Mouse (Mus musculus): ENCODE measurements around the gene Mat1a. TPM values are rescaled to one million over a fixed set of nuclear protein-coding genes. Genes with fewer than 3 reads are reported as not detected.

Gene Mat1a
- not detected for polyA plus RNA-seq (2017; shearing (Covaris generic))

GRCm38 (mm10) chr14:41104853-41105444 is at the start of gene Mat1a:
Mat1a (plus strand) TSS chr14:41105035.

GRCm38 (mm10) chr14:41069108-41069507 is 35.7 kb upstream of the Mat1a start, which contains the start of gene Dydc2:
Dydc2 (minus strand) TSS chr14:41069208.

DNA sequence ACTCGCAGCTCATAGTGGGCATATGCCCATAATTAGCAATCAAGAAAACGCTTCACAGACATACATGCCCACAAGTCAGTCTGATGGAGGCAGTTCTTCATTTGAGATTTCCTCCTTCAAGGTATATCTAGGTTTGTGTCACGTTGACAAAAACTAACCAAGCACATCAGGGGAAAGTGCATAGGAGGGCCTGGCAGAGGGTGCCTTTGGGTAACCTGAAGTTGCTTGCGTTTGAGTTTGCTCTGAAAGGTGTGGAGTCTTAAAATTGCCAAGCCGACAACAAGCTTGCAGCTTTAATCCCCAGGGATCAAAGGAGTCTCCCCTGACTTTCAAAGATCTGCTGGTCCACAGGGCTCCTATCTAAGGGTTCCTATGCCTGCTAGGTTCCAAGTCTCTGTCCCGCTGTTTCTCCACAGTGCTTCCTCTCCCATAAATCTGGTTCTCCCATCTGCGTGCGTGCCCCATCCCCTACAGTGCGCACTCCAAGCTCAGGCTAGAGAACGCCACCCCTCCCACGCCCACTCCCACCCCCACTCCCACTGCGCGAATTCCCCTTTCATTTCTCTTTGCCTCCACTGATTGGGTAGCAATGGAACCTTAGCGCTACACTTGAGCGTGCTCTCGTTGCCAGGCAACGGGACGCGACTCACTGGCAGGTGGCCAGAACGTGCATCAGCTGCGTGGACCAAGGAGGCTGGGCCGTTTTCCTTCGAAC is 32.4 kb upstream of the Mat1a start, which contains the start of gene Dydc1:
Dydc1 (plus strand) TSS at position 683 of the 715 bp plus-strand sequence.

DNA sequence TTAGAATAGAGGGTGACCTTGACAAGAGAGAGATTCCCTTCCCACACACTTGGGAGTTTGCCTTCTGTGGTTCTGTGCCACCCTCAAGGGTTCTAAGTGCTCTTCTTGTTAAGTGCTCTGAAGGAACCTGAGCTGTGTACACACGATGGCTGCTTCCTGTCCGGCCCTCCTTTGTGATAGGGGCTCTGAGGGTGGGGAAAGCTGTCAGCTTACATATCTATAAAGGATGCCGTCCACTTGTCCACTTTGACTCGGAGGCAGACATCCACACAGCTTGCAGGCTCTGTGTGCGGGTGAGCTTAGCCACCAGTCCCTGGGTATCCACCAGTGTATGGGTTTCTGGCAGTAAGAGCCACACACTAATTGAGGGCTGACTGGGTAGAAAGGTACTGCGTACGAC is 26.7 kb downstream of the Mat1a start, which contains the start of gene Sftpa1:
Sftpa1 (plus strand) TSS at position 243 of the 400 bp plus-strand sequence.

DNA sequence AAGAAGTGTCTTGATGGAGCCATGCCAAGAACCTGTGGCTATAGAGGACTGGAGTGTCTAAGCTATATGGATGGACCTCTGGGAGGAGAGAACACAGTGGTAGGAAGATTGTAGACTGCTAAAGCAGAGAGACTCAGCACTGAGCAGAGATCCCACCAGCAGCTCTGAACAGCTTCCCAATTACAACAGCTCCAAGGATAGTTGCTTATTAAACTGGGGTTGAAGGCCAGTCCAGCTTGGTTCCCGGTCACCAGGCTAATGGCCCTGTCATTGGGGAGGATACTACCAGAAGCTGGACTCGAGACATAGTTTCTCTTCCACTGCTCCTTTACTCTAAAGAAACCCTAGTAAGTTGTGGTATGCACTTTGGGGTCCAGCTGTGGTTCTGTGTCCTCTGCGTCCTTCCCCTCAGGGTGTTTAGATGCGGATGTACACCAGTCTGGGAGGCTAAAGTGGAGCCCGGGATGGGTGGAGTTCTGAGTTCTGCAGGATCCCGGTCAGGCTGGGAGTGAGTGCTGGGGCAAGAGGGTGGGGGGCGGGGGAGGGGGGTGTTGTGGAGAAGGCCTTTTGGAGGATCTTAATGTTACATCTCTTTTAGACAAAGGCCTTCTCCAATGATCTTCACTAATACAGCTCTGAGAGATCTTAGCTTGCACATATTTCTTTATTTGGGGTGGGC is 46.5 kb downstream of the Mat1a start, which contains the start of gene Mbl1:
Mbl1 (plus strand) TSS at position 239 of the 679 bp plus-strand sequence.

Other genes starting within 250 kb of the Mat1a start
- 0.90 TPM for gene Sh2d4b, start 211.8 kb upstream of the Mat1a start, polyA plus RNA-seq (2017; shearing (Covaris generic))
- gene Tspan14, start 138.2 kb upstream of the Mat1a start, polyA plus RNA-seq (2017; shearing (Covaris generic)) = 141 TPM
- gene Fam213a, start 91.2 kb upstream of the Mat1a start, polyA plus RNA-seq (2017; shearing (Covaris generic)) = 14.2 TPM
- not detected for gene Dydc2, start 35.8 kb upstream of the Mat1a start, polyA plus RNA-seq (2017; shearing (Covaris generic))
- gene Dydc1, start 32.1 kb upstream of the Mat1a start, polyA plus RNA-seq (2017; shearing (Covaris generic)) = not detected
- not detected for gene Sftpa1, start 26.7 kb downstream of the Mat1a start, polyA plus RNA-seq (2017; shearing (Covaris generic))
- not detected for gene Mbl1, start 46.4 kb downstream of the Mat1a start, polyA plus RNA-seq (2017; shearing (Covaris generic))
- gene Sftpd, start 80.1 kb downstream of the Mat1a start, polyA plus RNA-seq (2017; shearing (Covaris generic)) = not detected
- not detected for gene Gm2832, start 173.8 kb downstream of the Mat1a start, polyA plus RNA-seq (2017; shearing (Covaris generic))
- not detected for gene Gm5798, start 243.6 kb downstream of the Mat1a start, polyA plus RNA-seq (2017; shearing (Covaris generic))